Mouse (Mus musculus) testis, adult 2 months (tissue): ENCODE data around the gene Tpra1. TPM values are rescaled to one million over a fixed set of nuclear protein-coding genes. Genes with fewer than 3 reads are reported as not detected.

Source experiments
- H3K27ac ChIP-seq: fragments of 200-500 bp; 2 replicates; pipeline ENCODE4 v1.5.1; 2012; ENCODE audit warnings: low read depth, low read length; ENCODE audit not compliant: control insufficient read depth, insufficient read depth
- H3K27me3 ChIP-seq: fragments of 200-500 bp; 2 replicates; pipeline ENCODE4 v1.6.1; 2012; ENCODE audit warnings: mild to moderate bottlenecking, low read length, moderate library complexity; ENCODE audit not compliant: control insufficient read depth, insufficient read depth
- H3K36me3 ChIP-seq: fragments of 200-500 bp; 2 replicates; pipeline ENCODE4 v1.6.1; 2012; ENCODE audit warnings: mild to moderate bottlenecking, low read length; ENCODE audit not compliant: control insufficient read depth, insufficient read depth
- H3K4me1 ChIP-seq: fragments of 200-500 bp; 2 replicates; pipeline ENCODE4 v1.6.1; 2012; ENCODE audit warnings: low read length; ENCODE audit not compliant: control insufficient read depth, insufficient read depth
- H3K4me3 ChIP-seq: fragments of 200-500 bp; 2 replicates; pipeline ENCODE4 v1.5.1; 2012; ENCODE audit warnings: low read depth, mild to moderate bottlenecking, low read length, moderate library complexity, mixed read lengths; ENCODE audit not compliant: control insufficient read depth
- CTCF ChIP-seq: fragments of 200-500 bp; IDR thresholded peaks from 2 replicates; pipeline ENCODE4 v1.5.1; 2012; ENCODE audit warnings: low read depth, mild to moderate bottlenecking, inconsistent platforms, low read length, moderate library complexity; ENCODE audit not compliant: control insufficient read depth, insufficient read depth, insufficient replicate concordance
- POLR2A ChIP-seq: fragments of 200-500 bp; IDR thresholded peaks from 2 replicates; pipeline ENCODE4 v1.6.1; 2012; ENCODE audit warnings: low read depth, mild to moderate bottlenecking, inconsistent platforms, low read length, moderate library complexity; ENCODE audit not compliant: control insufficient read depth
- polyA plus RNA-seq: library from polyadenylated mRNA; depleted of rRNA; stranded (reverse); fragments of >200 nt; gene quantifications from 2 replicates; pipeline ENCODE4 v1.2.3, GENCODE M21; 2012

Tpra1 gene
- polyA plus RNA-seq, 1 experiment, result 17.1 TPM

- Histone ChIP-seq H3K27ac (no peak overlapping the region), H3K4me1 (no peaks in the 10 kb centered on the region), H3K36me3 (no peaks in the 10 kb centered on the region), H3K27me3 (no peaks in the 10 kb centered on the region), H3K4me3 (no peak overlapping the region)
- TF ChIP-seq CTCF, result no peak
- no peak for TF ChIP-seq POLR2A
Measured at GRCm38 (mm10) chr6:88935735-88936276, 33.8 kb downstream of the Tpra1 start.

GRCm38 (mm10) chr6:88936342-88937213 lies 34.5 kb downstream of the Tpra1 start:
- H3K27me3 ChIP-seq, result no peaks in the 10 kb centered on the region
- H3K27ac ChIP-seq, result no peak overlapping the region
- no peak overlapping the region for H3K4me3 ChIP-seq
- no peaks in the 10 kb centered on the region for H3K36me3 ChIP-seq
- H3K4me1 ChIP-seq, result no peaks in the 10 kb centered on the region
- TF ChIP-seq POLR2A, result no peak
- no peak for TF ChIP-seq CTCF

- H3K27me3 ChIP-seq, result no peaks in the 10 kb centered on the region
- no peak overlapping the region for H3K4me3 ChIP-seq
- TF ChIP-seq CTCF, result no peak
- TF ChIP-seq POLR2A, result no peak
- no peaks in the 10 kb centered on the region for H3K4me1 ChIP-seq
- H3K36me3 ChIP-seq, result no peaks in the 10 kb centered on the region
- H3K27ac ChIP-seq, result no peak overlapping the region
Measured at GRCm38 (mm10) chr6:88937214-88937549, 35.1 kb downstream of the Tpra1 start.

GRCm38 (mm10) chr6:88937971-88938663 lies 36.1 kb downstream of the Tpra1 start:
- Histone ChIP-seq H3K27ac (no peak overlapping the region), H3K4me1 (no peaks in the 10 kb centered on the region), H3K4me3 (no peak overlapping the region), H3K27me3 (no peaks in the 10 kb centered on the region), H3K36me3 (no peaks in the 10 kb centered on the region)
- no peak for TF ChIP-seq CTCF
- no peak for TF ChIP-seq POLR2A

GRCm38 (mm10) chr6:88938664-88939055 lies 36.6 kb downstream of the Tpra1 start:
- no peaks in the 10 kb centered on the region for H3K36me3 ChIP-seq
- TF ChIP-seq CTCF, result no peak
- TF ChIP-seq POLR2A, result no peak
- H3K27me3 ChIP-seq, result no peaks in the 10 kb centered on the region
- H3K27ac ChIP-seq, result no peak overlapping the region
- H3K4me1 ChIP-seq, result no peaks in the 10 kb centered on the region
- no peak overlapping the region for H3K4me3 ChIP-seq

GRCm38 (mm10) chr6:88939281-88940089 lies 37.4 kb downstream of the Tpra1 start:
- H3K36me3 ChIP-seq, result no peaks in the 10 kb centered on the region
- H3K27me3 ChIP-seq, result no peaks in the 10 kb centered on the region
- H3K27ac ChIP-seq, result no peak overlapping the region
- no peaks in the 10 kb centered on the region for H3K4me1 ChIP-seq
- TF ChIP-seq POLR2A, result no peak
- TF ChIP-seq CTCF, result no peak
- H3K4me3 ChIP-seq, result no peak overlapping the region
